Mouse (Mus musculus) kidney, adult 2 months (tissue): Measurements from ENCODE around the gene Jup.

Source experiments
- CTCF ChIP-seq: fragments of 200-500 bp; conservative IDR thresholded peaks from 2 replicates; pipeline ENCODE4 v1.5.1; 2011; ENCODE audit warnings: low read depth, mild to moderate bottlenecking, control low read depth, low read length, moderate library complexity, mixed read lengths; ENCODE audit not compliant: insufficient read depth, insufficient read length
- POLR2A ChIP-seq: fragments of 200-500 bp; IDR thresholded peaks from one replicate; pipeline ENCODE4 v1.6.1; 2011; ENCODE audit warnings: low read depth, low read length, control low read depth

DNA sequence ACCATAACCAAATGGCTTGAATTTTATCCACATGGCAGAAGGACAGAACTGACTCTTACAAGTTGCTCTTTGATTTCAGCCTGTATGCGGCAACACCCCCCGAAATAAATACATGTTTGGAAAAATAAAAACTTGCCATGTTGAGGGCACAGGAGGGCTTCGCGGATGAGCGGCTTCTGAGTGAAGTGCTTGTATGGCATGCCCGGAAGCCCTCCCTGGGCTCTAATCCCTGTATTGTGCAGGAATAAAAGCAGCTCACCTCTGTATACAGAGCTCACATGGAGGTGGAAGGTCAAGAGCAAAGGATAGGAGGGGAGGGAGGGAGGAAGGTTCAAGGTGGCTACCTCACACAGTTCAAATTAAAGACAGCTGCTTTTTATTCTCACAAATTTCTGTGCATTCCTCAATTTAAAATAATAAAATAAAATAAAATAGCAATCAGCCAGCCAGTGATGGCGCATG lies 5.6 kb downstream of the Jup start:
- TF ChIP-seq CTCF, result no peak
- no peak for TF ChIP-seq POLR2A
